Mouse (Mus musculus) olfactory bulb, adult 2 months (tissue): ENCODE results near the gene Fgfr2.

ENCODE experiments used
- CTCF ChIP-seq: fragments of 200-500 bp; IDR thresholded peaks from 2 replicates; pipeline ENCODE4 v1.5.1; 2012; ENCODE audit warnings: low read depth, mild to moderate bottlenecking, low read length, moderate library complexity; ENCODE audit not compliant: insufficient read depth
- POLR2A ChIP-seq: fragments of 200-500 bp; IDR thresholded peaks from 2 replicates; pipeline ENCODE4 v1.6.1; 2012; ENCODE audit warnings: mild to moderate bottlenecking, low read depth, low read length, moderate library complexity; ENCODE audit not compliant: insufficient read depth

GRCm38 (mm10) chr7:132343146-132343545, 780.0 kb downstream of the Fgfr2 start:
- no peak for TF ChIP-seq CTCF
- TF ChIP-seq POLR2A, result no peak
